Mouse (Mus musculus) liver, embryonic 11.5 days (tissue): ENCODE results near the gene Abraxas2. TPM values are rescaled to one million over a fixed set of nuclear protein-coding genes. Genes with fewer than 3 reads are reported as not detected.
A peak's percentile ranks its signal among the peaks of the same experiment; 100 is the strongest.

Experiments used
- ATAC-seq: fragments of 200-750 bp; cut with Nextera tagmentation; replicated peaks from 2 replicates; pipeline ENCODE4 v1.8.0; 2017; ENCODE audit warnings: moderate number of reproducible peaks, mild to moderate bottlenecking, moderate TSS enrichment, moderate library complexity; ENCODE audit not compliant: low FRiP score
- DNase-seq: peaks from one replicate; pipeline ENCODE4 v3.0.0-alpha.2; 2017; ENCODE audit warnings: low spot score
- H3K27ac ChIP-seq: fragments of 300-500 bp; sonication (generic); 2 replicates; pipeline ENCODE4 v1.5.1; 2014; ENCODE audit warnings: mild to moderate bottlenecking, low read depth, low read length, control low read depth
- H3K27me3 ChIP-seq: fragments of 300-500 bp; sonication (generic); replicated peaks from 2 replicates; pipeline ENCODE4 v1.6.1; 2014; ENCODE audit warnings: low read length, mixed read lengths; ENCODE audit not compliant: control insufficient read depth, insufficient read depth
- H3K36me3 ChIP-seq: fragments of 300-500 bp; sonication (generic); 2 replicates; pipeline ENCODE4 v1.6.1; 2014; ENCODE audit warnings: mild to moderate bottlenecking, low read length, moderate library complexity, mixed read lengths; ENCODE audit not compliant: control insufficient read depth, insufficient read depth
- H3K4me1 ChIP-seq: fragments of 300-500 bp; sonication (generic); replicated peaks from 2 replicates; pipeline ENCODE4 v1.6.1; 2014; ENCODE audit warnings: low read length, mixed read lengths; ENCODE audit not compliant: control insufficient read depth, insufficient read depth
- H3K4me2 ChIP-seq: fragments of 300-500 bp; sonication (generic); 2 replicates; pipeline ENCODE4 v1.6.1; 2014; ENCODE audit warnings: mild to moderate bottlenecking, control low read depth, moderate library complexity
- H3K4me3 ChIP-seq: fragments of 300-500 bp; sonication (generic); 2 replicates; pipeline ENCODE4 v1.5.1; 2014; ENCODE audit warnings: low read depth, low read length, control low read depth
- H3K9ac ChIP-seq: fragments of 300-500 bp; sonication (generic); 2 replicates; pipeline ENCODE4 v1.6.1; 2014; ENCODE audit warnings: low read depth, low read length, control low read depth
- H3K9me3 ChIP-seq: fragments of 300-500 bp; sonication (generic); 2 replicates; pipeline ENCODE4 v1.6.1; 2016; ENCODE audit warnings: low read length, inconsistent platforms, mixed read lengths; ENCODE audit not compliant: control insufficient read depth
- WGBS: fragments of 180-500 bp; shearing (Covaris S2); extraction: QIAGEN DNeasy Blood & Tissue Kit; methylation state at CpG from one replicate; pipeline ENCODE4 v1.1.7; 2014; 5-methylcytosine and 5-hydroxymethylcytosine counted together
- polyA plus RNA-seq: library from polyadenylated mRNA; unstranded; fragments of >200 nt; fragmentation: Nextera tagmentation; extraction: Ambion mirVana; gene quantifications from 2 replicates; pipeline ENCODE4 v1.2.1, GENCODE M21; 2014

Abraxas2 gene
- polyA plus RNA-seq, 1 experiment from 2014 or later: 28.5 TPM

- 100% methylated on average over 1 of the region's 1 CpGs for WGBS
- no peak for DNase-seq
- Histone ChIP-seq H3K4me3 (no peak overlapping the region), H3K4me2 (no peak overlapping the region), H3K27me3 (no peaks in the 10 kb centered on the region), H3K4me1 (no peaks in the 10 kb centered on the region), H3K27ac (no peak overlapping the region), H3K9ac (no peak overlapping the region), H3K9me3 (no peaks in the 10 kb centered on the region), H3K36me3 (peaks cover 5% of the 10 kb centered on the region; the same call in 1 of the 2 replicates)
- ATAC-seq: no peak
These were observed 16.6 kb upstream of the Abraxas2 start for GRCm38 (mm10) chr7:132842455-132842854.

DNA sequence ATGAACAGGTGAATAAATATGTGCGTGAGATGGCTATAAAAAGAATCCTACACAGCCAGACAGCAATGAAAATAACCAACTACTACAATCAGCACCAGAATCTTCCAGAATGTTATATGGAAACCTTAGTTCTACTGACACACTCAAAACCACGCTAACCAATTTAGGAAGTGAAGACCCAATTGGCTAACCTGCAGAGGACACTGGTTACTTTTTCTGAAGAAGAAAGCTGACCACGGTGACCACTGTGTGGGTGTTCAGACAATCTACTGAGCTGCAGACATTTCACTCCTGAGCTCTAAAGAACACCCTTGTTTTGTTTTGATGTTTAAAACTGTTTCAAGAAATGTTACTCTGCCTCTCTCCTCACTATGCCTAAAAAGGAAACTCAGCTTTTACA is 15.9 kb upstream of the Abraxas2 start:
- WGBS: 78% methylated on average over 3 of the region's 3 CpGs

GRCm38 (mm10) chr7:132852173-132852844 is 6.7 kb upstream of the Abraxas2 start, which contains the start of gene Eef1akmt2:
Gene Eef1akmt2, minus strand, starts transcription at chr7:132852673.
- Histone ChIP-seq H3K27me3 (no peaks in the 10 kb centered on the region), H3K27ac (peak within 1 kb of the TSS; percentile 89), H3K36me3 (peaks cover 7% of the 10 kb centered on the region; the same call in 1 of the 2 replicates), H3K9me3 (no peaks in the 10 kb centered on the region), H3K4me3 (peak within 1 kb of the TSS; percentile 84), H3K4me2 (peak within 1 kb of the TSS; percentile 81), H3K4me1 (peaks cover 9% of the 10 kb centered on the region), H3K9ac (peak within 1 kb of the TSS; percentile 96)
- ATAC-seq: peak; percentile 97
- WGBS: under 1% methylated on average over 37 of the region's 37 CpGs
- peak; percentile 86 for DNase-seq

More for the DNA sequence above, 15.9 kb upstream of the Abraxas2 start:
- Histone ChIP-seq H3K9me3 (no peaks in the 10 kb centered on the region), H3K27me3 (no peaks in the 10 kb centered on the region), H3K36me3 (peaks cover 6% of the 10 kb centered on the region; the same call in 1 of the 2 replicates), H3K4me2 (no peak overlapping the region), H3K4me3 (no peak overlapping the region), H3K9ac (no peak overlapping the region), H3K4me1 (no peaks in the 10 kb centered on the region), H3K27ac (no peak overlapping the region)
- DNase-seq (no peak), ATAC-seq (no peak)

DNA sequence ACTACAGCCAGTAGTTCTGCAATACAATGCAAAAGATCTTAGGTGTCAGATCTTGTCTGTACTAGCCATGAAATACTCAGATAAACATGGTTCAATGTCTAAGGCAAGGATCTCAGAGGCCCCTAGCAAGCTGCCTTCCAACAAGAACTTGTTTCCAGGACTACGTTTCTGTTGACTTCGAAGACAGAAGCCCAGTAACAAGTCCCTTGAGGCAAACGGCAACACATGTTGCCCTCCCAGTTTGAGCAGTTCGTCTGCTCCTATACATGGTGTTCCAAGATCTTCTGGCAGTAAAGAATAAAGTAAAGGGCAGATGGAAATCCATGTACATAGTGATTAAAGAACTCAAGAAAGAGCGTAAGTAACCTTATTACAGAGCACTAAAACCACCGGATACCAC is 5.7 kb upstream of the Abraxas2 start:
- 89% methylated on average over 6 of the region's 6 CpGs for WGBS
- DNase-seq (no peak), ATAC-seq (no peak)
- Histone ChIP-seq H3K4me1 (peaks cover 9% of the 10 kb centered on the region), H3K9ac (no peak overlapping the region), H3K9me3 (no peaks in the 10 kb centered on the region), H3K27me3 (no peaks in the 10 kb centered on the region), H3K4me2 (no peak overlapping the region), H3K4me3 (no peak overlapping the region), H3K27ac (no peak overlapping the region), H3K36me3 (0 out of 2 replicates have a peak, but pooled peaks cover 4% of the 10 kb centered on the region)

GRCm38 (mm10) chr7:132853946-132854345 is 5.1 kb upstream of the Abraxas2 start:
- Histone ChIP-seq H3K27me3 (no peaks in the 10 kb centered on the region), H3K36me3 (0 out of 2 replicates have a peak, but pooled peaks cover 4% of the 10 kb centered on the region), H3K4me3 (no peak overlapping the region), H3K9ac (no peak overlapping the region), H3K27ac (no peak overlapping the region), H3K4me2 (no peak overlapping the region), H3K4me1 (peaks cover 9% of the 10 kb centered on the region), H3K9me3 (no peaks in the 10 kb centered on the region)
- ATAC-seq (no peak), DNase-seq (no peak)
- 69% methylated on average over 4 of the region's 4 CpGs for WGBS

DNA sequence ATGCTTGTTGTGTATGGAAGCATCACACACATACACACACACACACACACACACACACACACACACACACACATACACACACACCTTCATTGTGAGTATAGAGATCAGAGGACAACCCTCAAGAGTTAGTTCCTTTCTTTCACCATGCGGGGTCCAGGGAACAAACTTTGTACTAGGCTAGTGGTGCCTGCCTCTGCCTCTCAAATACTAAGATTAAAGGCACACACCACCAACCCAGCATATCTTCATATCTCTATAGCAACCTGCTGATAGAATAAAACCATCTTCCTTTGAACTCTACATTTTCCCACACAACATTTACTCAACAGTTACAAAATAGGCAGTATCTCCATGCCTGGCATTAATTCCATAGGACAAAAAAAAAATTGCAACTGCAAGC is 2.9 kb upstream of the Abraxas2 start:
- 87% methylated on average over 1 of the region's 1 CpGs for WGBS
- no peak overlapping the region for H3K27ac ChIP-seq
- peaks cover 15% of the 10 kb centered on the region for H3K4me1 ChIP-seq
- no peaks in the 10 kb centered on the region for H3K36me3 ChIP-seq
- no peak for DNase-seq
- H3K4me2 ChIP-seq: no peak overlapping the region
- H3K9ac ChIP-seq: no peak overlapping the region
- H3K27me3 ChIP-seq: no peaks in the 10 kb centered on the region
- ATAC-seq: no peak
- no peaks in the 10 kb centered on the region for H3K9me3 ChIP-seq
- no peak overlapping the region for H3K4me3 ChIP-seq

- H3K9ac ChIP-seq: no peak overlapping the region
These were observed 899 bp upstream of the Abraxas2 start for GRCm38 (mm10) chr7:132858043-132858608.

GRCm38 (mm10) chr7:132866316-132866715 is 7.3 kb downstream of the Abraxas2 start:
- Histone ChIP-seq H3K4me2 (no peak overlapping the region), H3K9me3 (no peaks in the 10 kb centered on the region), H3K27me3 (no peaks in the 10 kb centered on the region), H3K4me3 (no peak overlapping the region), H3K9ac (no peak overlapping the region), H3K4me1 (peaks cover 6% of the 10 kb centered on the region; the same call in 1 of the 2 replicates), H3K27ac (no peak overlapping the region), H3K36me3 (peaks cover 3% of the 10 kb centered on the region)
- 51% methylated on average over 9 of the region's 9 CpGs for WGBS
- DNase-seq: no peak
- ATAC-seq: peak; percentile 26; the same call in 1 of the 2 replicates

More at GRCm38 (mm10) chr7:132858043-132858608, 899 bp upstream of the Abraxas2 start:
- peaks cover 11% of the 10 kb centered on the region; the same call in 1 of the 2 replicates for H3K4me1 ChIP-seq
- H3K27me3 ChIP-seq: no peaks in the 10 kb centered on the region
- no peak for ATAC-seq
- no peaks in the 10 kb centered on the region for H3K9me3 ChIP-seq
- 0 out of 2 replicates have a peak, but pooled peaks cover 2% of the 10 kb centered on the region for H3K36me3 ChIP-seq
- H3K27ac ChIP-seq: no peak overlapping the region
- DNase-seq: no peak
- no peak overlapping the region for H3K4me3 ChIP-seq
- no peak overlapping the region for H3K4me2 ChIP-seq
- WGBS: 66% methylated on average over 5 of the region's 5 CpGs
